ENCODE assay signal across 17 mouse cellular contexts in genomic region chr11:115288305-115288704, GRCm38 (mm10). TPM values are rescaled to one million over a fixed set of nuclear protein-coding genes. Genes with fewer than 3 reads are reported as not detected.
"Had no signal": no experiment of that assay in that cellular context is flagged by ENCODE, and none has a peak within 500 bp of the region (broad histone marks: within the 10 kb centered on the region; RNA-seq: fewer than 3 reads in every experiment).

No protein-coding gene starts in this region.

- DNase-seq: retina, postnatal 1 day; right cerebral cortex, adult 18-20 months; right cerebral cortex, postnatal 14 days; right cerebral cortex, postnatal 25 days; right cerebral cortex, postnatal 4 days; spleen, adult 18-20 months; thymus, adult 18-20 months; thymus, adult 2 months; thymus, postnatal 14 days; thymus, postnatal 25 days; thymus, postnatal 36 days; thymus, postnatal 4 days had no signal

- H3K4me3 ChIP-seq: neural tube, embryonic 13.5 days; neural tube, embryonic 15.5 days; stomach, embryonic 15.5 days had no signal

- H3K27ac ChIP-seq: neural tube, embryonic 13.5 days; neural tube, embryonic 15.5 days; stomach, embryonic 15.5 days; stomach, postnatal 0 days had no signal

RNA-seq across cellular contexts. Expression of gene Otop2, which starts 18.7 kb away (rescaled TPM):
- total RNA-seq: neutrophil, adult 5-6 weeks had no signal

RNA-seq across cellular contexts. Expression of gene Ush1g, which starts 33.5 kb away (rescaled TPM):
- total RNA-seq: neutrophil, adult 5-6 weeks had no signal
